Mouse (Mus musculus) thymus, postnatal 14 days (tissue): ENCODE results near the gene Adamtsl5.

Experiments used
- DNase-seq: peaks from one replicate; pipeline ENCODE4 v3.0.0; 2021

Gene Adamtsl5

DNA sequence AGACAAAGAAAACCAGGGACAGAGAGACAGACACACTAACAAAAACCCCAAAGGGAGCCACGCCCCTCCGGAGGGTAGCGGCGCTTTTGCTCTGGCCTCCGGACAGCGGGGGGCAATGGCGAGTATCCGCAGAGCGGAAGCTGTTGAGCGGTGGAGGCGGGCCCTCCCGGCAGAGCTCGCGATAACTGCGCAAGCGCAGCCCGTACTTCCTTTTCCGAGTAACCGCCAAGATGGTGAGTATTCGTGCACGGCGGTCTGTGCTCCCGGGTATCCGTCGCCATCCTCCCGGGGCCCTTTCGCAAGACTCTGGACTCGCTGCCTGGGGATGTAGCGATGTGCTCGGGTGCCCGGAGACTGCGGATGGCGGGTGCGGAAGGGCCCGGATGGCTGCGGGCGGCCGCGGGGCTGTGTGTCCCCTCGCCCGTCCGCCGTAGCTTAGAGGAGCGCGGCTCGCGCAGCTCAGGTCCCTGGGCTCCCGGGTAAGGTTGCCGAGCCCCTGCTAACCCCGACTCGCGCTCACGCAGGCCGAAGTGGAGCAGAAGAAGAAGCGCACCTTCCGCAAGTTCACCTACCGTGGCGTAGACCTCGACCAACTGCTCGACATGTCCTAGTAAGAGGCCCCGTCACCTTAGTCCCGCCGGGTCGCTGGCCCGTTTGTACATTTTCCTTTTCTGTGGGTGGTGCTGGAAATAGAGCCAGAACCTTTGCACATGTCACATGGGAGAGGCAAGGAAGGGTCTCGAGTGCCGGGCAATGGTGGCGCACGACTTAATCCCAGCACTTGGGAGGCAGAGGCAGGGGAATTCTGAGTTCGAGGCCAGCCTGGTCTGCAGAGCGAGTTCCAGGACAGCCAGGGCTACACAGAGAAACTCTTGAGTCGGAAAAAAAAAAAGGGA is 55.7 kb downstream of the Adamtsl5 start, which contains the start of gene Rps15:
Gene Rps15, plus strand, starts transcription at position 203 of the 896 bp plus-strand sequence.
- peak; percentile 96 for DNase-seq
